Mouse (Mus musculus) CD8-positive naive resting alpha-beta T cell, adult 2 months (primary cell): ENCODE measurements around the gene Nup160.
A peak's percentile ranks its signal among the peaks of the same experiment; 100 is the strongest.

Experiments
- DNase-seq, 2 experiments: peaks; one replicate each; pipeline ENCODE4 v3.0.0; 2022; ENCODE audit warnings: low read depth in 2 of 2, low spot score in 2 of 2

Nup160 gene

DNA sequence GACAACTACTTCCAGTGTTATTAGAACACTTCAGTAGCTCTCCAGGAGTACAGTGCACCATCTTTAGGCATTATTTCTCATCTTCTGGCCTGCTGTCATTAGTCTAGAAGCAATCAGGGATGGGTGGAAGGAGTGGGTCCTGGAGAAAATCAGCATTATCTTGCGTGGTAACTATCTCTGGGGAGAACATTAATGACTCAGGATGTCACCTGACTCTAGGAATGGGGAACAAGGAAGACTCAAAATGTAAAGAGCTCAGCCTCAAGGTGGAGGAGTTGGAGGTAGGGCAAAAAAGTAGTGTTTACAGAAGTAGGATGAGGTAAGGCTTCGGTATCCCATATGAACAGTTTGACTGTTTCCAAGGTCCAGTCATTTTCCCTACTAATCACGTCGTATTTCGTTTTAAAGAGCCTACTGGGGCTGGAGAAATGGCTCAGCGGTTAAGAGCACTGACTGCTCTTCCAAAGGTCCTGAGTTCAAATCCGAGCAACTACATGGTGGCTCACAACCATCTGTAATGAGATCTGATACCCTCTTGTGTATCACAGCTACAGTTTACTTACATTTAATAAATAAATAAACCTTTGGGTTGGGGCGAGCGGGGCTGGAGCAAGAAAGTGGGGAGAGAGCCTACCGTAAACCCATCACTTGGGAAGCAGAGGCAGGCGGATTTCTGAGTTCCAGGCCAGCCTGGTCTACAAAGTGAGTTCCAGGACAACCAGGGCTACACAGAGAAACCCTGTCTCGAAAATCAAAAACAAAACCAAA is 67.5 kb downstream of the Nup160 start:
- DNase-seq, result no peak

DNA sequence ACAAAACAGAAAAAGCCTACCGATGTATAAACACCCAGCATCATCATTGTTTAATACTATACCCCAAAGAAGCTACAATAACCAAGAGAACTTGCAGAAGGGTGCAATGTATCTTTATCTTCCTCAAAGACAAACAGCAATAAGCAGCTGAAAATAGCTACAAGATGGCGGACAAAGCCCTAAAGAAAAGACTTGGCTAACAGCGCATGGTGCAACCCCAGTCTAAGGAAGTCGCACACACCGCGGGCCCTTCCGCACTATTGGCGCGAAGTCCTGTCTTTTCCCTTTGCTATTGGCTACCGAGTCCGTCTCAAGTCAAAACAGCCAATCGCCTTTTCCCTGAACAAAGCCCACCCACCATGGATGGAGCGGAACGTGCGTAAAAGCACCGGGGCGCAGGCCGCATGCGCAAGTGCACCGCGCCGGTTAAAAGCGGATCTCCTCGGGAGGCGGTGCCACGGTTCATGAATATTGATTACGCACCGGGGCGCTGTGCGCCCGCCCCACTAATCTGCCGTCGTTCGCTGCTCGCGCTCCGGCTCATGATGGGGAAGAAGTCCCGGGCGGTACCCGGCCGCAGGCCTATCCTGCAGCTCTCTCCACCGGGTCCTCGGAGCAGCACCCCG is 68.2 kb downstream of the Nup160 start, which contains the start of gene Fnbp4:
Gene Fnbp4 (plus strand): TSS at position 318 of the 626 bp plus-strand sequence.
- DNase-seq, result peak; percentile 96 to 97

DNA sequence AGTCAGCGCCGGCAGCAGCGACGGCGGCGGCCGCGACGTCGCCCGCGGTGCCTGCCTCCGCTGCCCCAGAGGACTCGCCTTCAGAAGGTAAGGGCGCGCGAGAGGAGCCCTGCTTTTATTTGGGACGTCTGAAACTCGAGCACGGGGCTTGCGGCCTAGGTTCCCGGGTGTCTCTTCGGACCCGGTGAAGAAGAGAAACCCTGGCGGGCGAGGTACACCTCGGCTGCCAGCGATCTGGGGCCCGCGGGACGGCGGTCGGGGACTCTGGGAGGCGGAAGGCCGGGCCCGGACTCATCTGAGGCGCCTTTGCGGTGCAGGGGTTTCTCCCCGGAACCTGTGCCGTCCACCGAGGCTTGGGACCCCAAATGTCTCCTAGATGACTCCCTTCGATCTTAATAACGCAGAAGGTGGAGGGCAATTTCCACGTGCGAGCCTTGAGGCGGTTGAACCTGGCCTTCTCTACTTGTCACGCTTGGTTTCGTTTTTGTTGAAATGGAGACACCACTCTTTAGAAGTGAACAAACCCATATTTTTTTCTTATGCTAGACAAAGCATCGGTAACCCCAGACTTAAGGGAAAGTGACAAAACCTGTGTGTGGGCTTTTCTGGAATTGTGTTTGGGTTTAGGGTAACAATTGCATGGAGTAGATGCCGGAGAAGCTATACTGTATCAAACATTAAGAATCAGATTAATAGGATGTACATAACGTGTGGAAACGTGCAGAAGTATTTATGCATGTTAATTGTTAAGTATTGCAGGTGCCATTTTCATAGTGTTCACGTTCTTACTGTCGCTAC is 68.9 kb downstream of the Nup160 start:
- DNase-seq, result no peak

DNA sequence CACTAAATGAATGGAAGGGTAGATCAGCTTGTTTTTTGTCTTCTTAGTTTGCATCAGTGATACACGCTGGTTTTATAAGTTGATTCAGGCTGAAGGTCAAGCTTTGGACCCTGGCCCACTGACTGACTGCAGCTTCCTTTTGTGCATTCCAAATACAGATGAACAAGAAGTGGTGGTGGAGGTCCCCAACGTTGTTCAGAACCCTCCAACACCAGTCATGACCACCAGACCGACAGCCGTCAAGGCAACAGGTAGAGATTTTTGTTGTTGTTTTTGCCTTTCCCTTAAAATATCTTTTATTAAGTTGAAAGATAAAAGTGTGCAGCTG is 69.5 kb downstream of the Nup160 start:
- DNase-seq, result no peak

DNA sequence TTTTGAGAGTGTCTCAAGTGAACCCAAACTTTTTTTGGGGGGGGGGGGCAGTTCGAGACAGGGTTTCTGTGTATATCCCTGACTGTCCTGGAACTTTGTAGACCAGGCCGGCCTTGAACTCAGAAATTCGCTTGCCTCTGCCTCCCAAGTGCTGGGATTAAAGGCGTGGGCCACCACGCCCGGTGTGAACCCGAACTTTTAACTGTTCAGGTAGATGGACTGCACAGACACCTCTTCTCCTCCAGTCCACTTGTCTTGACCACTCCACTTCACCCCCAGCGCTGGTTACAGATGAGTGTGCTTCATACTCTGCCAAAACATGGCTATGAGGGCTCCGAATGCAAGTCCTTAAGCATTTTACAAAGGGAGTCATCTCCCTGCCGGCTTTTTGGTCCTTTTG is 70.1 kb downstream of the Nup160 start:
- no peak for DNase-seq

DNA sequence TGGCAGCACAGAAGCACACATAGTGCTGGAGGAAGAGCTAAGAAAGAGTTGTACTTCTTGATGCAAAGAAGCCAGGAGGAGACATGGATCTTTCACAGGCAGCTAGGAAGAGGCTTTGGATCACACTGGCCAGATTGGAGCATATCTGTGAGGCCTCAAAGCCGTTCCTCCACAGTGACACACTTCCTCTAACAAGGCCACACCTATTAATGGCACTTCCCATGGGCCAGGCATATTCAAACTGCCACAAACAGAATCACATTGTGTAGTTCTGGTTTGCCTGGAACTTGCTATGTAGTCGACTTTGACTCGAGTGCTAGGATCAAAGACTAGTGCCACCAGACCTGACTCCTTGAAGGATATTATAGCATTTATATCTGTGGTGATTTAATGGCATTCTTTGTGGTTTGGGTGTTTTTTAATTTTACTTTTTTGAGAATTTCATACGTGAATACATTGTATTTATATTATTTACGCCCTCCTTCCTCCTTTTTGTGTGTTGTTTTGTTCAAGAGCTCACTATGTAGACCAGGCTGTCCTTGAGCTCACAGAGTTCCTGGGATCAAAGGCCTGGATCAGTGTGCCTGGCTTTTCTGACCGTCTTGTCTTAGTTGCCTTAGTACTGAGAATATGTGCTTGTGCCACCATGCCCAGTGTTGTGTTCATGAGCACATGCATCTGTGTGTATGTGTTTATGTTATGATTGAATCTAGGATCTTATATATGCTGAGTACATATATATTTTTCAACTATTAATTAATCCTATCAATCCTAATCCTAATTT is 72.9 kb downstream of the Nup160 start:
- no peak for DNase-seq

DNA sequence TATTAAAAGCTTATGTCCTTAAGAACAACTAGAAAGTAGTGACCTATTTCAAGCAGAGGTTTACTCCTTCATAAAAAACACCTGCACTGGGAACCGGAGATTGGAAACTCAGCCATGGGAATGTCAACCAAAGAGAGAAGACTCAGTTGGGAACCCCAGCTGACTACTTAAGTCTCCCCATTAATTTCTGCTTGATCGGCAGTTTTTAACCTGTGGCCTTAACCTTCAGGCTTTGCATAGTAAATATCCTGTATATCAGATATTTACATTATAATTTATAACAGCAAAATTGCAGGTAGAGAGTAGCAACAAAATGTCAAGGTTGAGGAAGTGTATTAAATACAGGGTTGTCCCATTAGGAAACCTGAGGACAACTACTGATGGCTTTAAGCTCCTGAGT is 76.5 kb downstream of the Nup160 start:
- DNase-seq, result no peak

DNA sequence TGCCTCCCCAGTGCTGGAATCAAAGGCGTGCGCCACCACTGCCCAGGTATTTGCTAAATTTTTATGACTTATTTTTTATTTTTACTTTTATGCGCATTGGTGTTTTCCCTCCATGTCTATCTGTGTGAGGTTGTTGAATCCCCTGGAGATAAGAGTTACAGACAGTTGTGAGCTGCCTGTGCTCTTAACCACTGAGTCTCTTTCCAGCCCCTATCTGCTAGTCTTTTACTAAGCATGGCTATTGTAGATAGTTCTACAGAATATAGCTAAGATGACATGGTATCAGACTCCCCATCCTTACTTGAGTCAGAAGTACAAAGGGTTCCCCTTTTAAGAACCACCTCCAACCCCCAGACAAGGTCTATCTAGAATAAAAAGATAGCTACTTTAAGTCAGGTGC is 77.2 kb downstream of the Nup160 start:
- DNase-seq, result no peak

DNA sequence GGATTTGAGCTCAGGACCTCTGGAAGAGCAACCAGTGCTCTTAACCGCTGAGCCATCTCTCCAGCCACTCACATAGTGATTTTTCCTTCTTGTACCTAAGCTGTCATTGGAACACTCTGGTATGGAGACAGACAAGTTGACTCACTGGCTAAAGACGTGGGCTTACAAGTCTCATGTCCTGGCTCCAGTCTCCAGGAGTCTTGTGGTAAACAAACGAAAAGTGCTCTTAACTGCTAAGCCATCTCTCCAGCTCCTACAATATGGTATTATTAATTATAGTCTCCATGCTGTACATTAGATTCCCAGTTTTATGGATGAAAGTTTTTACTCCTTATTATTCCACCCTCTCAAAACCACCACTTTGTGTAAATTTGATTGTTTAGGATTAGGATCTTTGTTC is 88.1 kb downstream of the Nup160 start:
- no peak for DNase-seq

DNA sequence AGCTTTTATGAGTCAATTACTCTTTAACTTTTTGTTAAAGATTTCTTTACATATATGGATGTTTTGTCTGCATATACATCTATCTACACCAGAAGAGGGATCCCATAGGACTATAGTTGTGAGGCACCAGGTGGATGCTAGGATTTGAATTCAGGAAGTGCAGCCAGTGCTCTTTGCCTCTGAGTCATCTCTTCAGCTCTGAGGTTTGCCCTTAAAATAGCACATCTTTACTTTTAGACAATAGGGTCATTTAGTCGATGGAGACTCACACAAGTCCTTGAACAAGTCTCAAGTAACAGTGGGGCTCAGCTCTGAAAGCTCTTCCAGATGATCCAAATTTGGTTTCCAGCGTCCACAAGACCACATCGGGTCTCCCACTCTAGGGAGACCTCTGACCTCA is 104.3 kb downstream of the Nup160 start:
- DNase-seq, result no peak

DNA sequence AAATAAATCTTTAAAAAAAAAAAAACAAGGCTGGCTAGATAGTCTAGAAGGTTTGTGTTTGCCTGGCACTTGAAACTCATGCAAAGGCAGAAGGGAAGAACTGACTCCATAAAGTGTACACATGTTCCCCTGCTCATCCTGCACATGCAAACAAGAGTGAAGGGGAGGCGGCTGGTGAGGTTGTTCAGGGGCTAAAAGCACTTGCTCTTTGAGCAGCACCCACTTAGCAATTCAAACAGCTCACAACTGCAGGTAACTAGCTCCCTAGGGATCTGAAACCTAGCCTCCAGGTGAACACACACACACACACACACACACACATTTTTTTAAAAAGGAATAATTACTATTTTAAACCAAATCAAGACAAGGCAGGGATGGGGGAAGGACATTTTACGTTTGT is 104.9 kb downstream of the Nup160 start:
- DNase-seq, result no peak

DNA sequence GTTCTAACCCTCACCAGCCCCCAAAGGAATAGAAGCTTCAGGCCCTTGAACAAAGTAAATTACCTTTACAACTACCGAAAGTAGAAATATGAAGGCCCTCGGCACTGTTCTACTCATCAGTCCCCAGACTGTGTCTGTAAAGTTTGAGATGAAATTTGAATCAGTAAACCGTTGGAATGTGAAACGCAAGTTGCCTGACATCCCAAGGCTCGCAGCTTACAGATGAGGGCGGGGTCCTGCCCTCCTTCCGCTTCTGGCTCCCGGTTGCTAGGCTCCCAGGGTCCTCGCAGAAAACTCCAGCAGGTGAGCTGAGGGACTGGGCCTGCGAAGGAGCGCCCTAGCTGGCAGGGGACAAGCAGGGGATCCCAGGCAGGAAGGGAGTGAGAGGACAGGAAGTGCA is 105.4 kb downstream of the Nup160 start, which contains the start of gene Agbl2:
Gene Agbl2 (plus strand): TSS at position 270 of the 400 bp plus-strand sequence.
- DNase-seq, result no peak

DNA sequence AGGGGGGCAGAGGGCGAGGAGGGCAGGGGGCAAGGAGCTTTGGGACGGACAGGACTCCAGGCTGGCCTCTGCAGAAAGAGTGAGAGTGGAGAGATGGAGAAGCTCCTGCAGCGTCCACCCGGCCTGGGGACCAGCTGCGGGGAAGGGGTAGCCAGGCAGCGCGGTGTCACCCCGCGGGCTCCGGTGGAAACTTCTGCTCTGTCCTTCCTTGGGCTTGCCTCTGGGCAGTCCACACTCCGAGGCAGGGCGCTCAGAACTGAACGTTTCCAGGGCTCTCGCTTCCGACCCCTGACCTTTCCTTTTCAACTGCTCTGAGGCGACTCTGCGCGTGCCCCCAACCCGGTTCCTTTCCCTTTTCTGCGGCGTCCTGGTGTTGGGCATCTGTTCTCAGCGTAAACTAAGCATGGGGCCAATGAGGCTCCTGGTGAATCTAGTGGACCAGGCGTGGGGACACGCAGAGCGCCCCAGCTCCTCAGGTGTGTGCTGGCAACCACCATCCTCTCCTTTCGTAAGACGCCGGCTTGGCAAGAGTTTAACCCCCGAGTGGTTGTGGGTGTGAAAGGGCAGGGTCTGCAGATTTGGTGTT is 106.0 kb downstream of the Nup160 start:
- DNase-seq, result no peak
